Mouse (Mus musculus) forebrain, embryonic 15.5 days (tissue): Measurements from ENCODE around the gene Cetn4. TPM values are rescaled to one million over a fixed set of nuclear protein-coding genes. Genes with fewer than 3 reads are reported as not detected.

ENCODE experiments used
- ATAC-seq: fragments of 200-750 bp; cut with Nextera tagmentation; replicated peaks from 2 replicates; pipeline ENCODE4 v1.8.0; 2017; ENCODE audit warnings: mild to moderate bottlenecking, moderate TSS enrichment, moderate library complexity
- H3K27ac ChIP-seq: fragments of 300-500 bp; sonication (generic); replicated peaks from 2 replicates; pipeline ENCODE4 v1.5.1; 2015; ENCODE audit warnings: mild to moderate bottlenecking, inconsistent platforms
- H3K27me3 ChIP-seq: fragments of 300-500 bp; sonication (generic); 2 replicates; pipeline ENCODE4 v1.6.1; 2015; ENCODE audit warnings: inconsistent platforms
- H3K36me3 ChIP-seq: fragments of 300-500 bp; sonication (generic); 2 replicates; pipeline ENCODE4 v1.6.1; 2015; ENCODE audit warnings: mild to moderate bottlenecking, inconsistent platforms
- H3K4me1 ChIP-seq: fragments of 300-500 bp; sonication (generic); 2 replicates; pipeline ENCODE4 v1.6.1; 2015; ENCODE audit warnings: inconsistent platforms
- H3K4me2 ChIP-seq: fragments of 300-500 bp; sonication (generic); replicated peaks from 2 replicates; pipeline ENCODE4 v1.6.1; 2015; ENCODE audit warnings: mild to moderate bottlenecking, inconsistent platforms
- H3K4me3 ChIP-seq: fragments of 300-500 bp; sonication (generic); 2 replicates; pipeline ENCODE4 v1.5.1; 2015; ENCODE audit warnings: mild to moderate bottlenecking, inconsistent platforms
- H3K9ac ChIP-seq: fragments of 300-500 bp; sonication (generic); replicated peaks from 2 replicates; pipeline ENCODE4 v1.6.1; 2015; ENCODE audit warnings: mild to moderate bottlenecking, inconsistent platforms
- H3K9me3 ChIP-seq: fragments of 300-500 bp; sonication (generic); 2 replicates; pipeline ENCODE4 v1.6.1; 2016; ENCODE audit warnings: inconsistent platforms
- WGBS: fragments of 180-500 bp; shearing (Covaris S2); methylation state at CpG from one replicate; pipeline ENCODE4 v1.1.7; 2015; ENCODE audit warnings: mixed read lengths; 5-methylcytosine and 5-hydroxymethylcytosine counted together
- polyA plus RNA-seq: library from polyadenylated mRNA; unstranded; fragments of >200 nt; fragmentation: Nextera tagmentation; extraction: Ambion mirVana; gene quantifications from 2 replicates; pipeline ENCODE4 v1.2.1, GENCODE M21; 2015

The Cetn4 gene
- polyA plus RNA-seq, 1 experiment from 2014 or later: 2.1 TPM

- Histone ChIP-seq H3K4me2 (no peak overlapping the region), H3K4me1 (no peaks in the 10 kb centered on the region), H3K36me3 (no peaks in the 10 kb centered on the region), H3K27me3 (no peaks in the 10 kb centered on the region), H3K9me3 (no peaks in the 10 kb centered on the region), H3K9ac (no peak overlapping the region), H3K27ac (no peak overlapping the region), H3K4me3 (no peak overlapping the region)
- no peak for ATAC-seq
- 88% methylated on average over 2 of the region's 2 CpGs for WGBS
Observed at GRCm38 (mm10) chr3:37291929-37292328, 20.6 kb downstream of the Cetn4 start.

GRCm38 (mm10) chr3:37290881-37291541 lies 21.5 kb downstream of the Cetn4 start:
- Histone ChIP-seq H3K4me1 (no peaks in the 10 kb centered on the region), H3K4me3 (no peak overlapping the region), H3K9ac (no peak overlapping the region), H3K36me3 (no peaks in the 10 kb centered on the region), H3K4me2 (no peak overlapping the region), H3K9me3 (no peaks in the 10 kb centered on the region), H3K27ac (no peak overlapping the region), H3K27me3 (no peaks in the 10 kb centered on the region)
- 62% methylated on average over 7 of the region's 7 CpGs for WGBS
- 0 out of 2 replicates have a peak, but pooled peaks have one; percentile 38 for ATAC-seq

GRCm38 (mm10) chr3:37289237-37289636 lies 23.3 kb downstream of the Cetn4 start:
- WGBS: 99% methylated on average over 2 of the region's 2 CpGs
- no peak overlapping the region for H3K27ac ChIP-seq
- H3K9ac ChIP-seq: no peak overlapping the region
- ATAC-seq: no peak
- no peaks in the 10 kb centered on the region for H3K9me3 ChIP-seq
- H3K4me2 ChIP-seq: no peak overlapping the region
- H3K4me3 ChIP-seq: no peak overlapping the region
- no peaks in the 10 kb centered on the region for H3K27me3 ChIP-seq
- no peaks in the 10 kb centered on the region for H3K36me3 ChIP-seq
- no peaks in the 10 kb centered on the region for H3K4me1 ChIP-seq

GRCm38 (mm10) chr3:37283234-37283633 lies 29.3 kb downstream of the Cetn4 start:
- Histone ChIP-seq H3K9me3 (no peaks in the 10 kb centered on the region), H3K27me3 (no peaks in the 10 kb centered on the region), H3K36me3 (no peaks in the 10 kb centered on the region), H3K4me3 (no peak overlapping the region), H3K4me1 (0 out of 2 replicates have a peak, but pooled peaks cover 5% of the 10 kb centered on the region), H3K4me2 (no peak overlapping the region), H3K9ac (no peak overlapping the region), H3K27ac (no peak overlapping the region)
- no peak for ATAC-seq
- 85% methylated on average over 4 of the region's 4 CpGs for WGBS

GRCm38 (mm10) chr3:37282299-37282922 lies 30.1 kb downstream of the Cetn4 start:
- no peak overlapping the region for H3K9ac ChIP-seq
- H3K27ac ChIP-seq: no peak overlapping the region
- H3K4me2 ChIP-seq: no peak overlapping the region
- H3K36me3 ChIP-seq: no peaks in the 10 kb centered on the region
- 0 out of 2 replicates have a peak, but pooled peaks cover 5% of the 10 kb centered on the region for H3K4me1 ChIP-seq
- no peak overlapping the region for H3K4me3 ChIP-seq
- 67% methylated on average over 11 of the region's 11 CpGs for WGBS
- H3K27me3 ChIP-seq: no peaks in the 10 kb centered on the region
- no peaks in the 10 kb centered on the region for H3K9me3 ChIP-seq
- no peak; the same call in 1 of the 2 replicates for ATAC-seq

GRCm38 (mm10) chr3:37280871-37281270 lies 31.6 kb downstream of the Cetn4 start:
- H3K27me3 ChIP-seq: no peaks in the 10 kb centered on the region
- no peaks in the 10 kb centered on the region for H3K9me3 ChIP-seq
- no peaks in the 10 kb centered on the region for H3K36me3 ChIP-seq
- no peak overlapping the region for H3K27ac ChIP-seq
- 0 out of 2 replicates have a peak, but pooled peaks cover 5% of the 10 kb centered on the region for H3K4me1 ChIP-seq
- H3K4me3 ChIP-seq: no peak overlapping the region
- ATAC-seq: no peak
- WGBS: 72% methylated on average over 8 of the region's 8 CpGs
- no peak overlapping the region for H3K4me2 ChIP-seq
- no peak overlapping the region for H3K9ac ChIP-seq

- no peak for ATAC-seq
- H3K4me2 ChIP-seq: no peak overlapping the region
- H3K27me3 ChIP-seq: no peaks in the 10 kb centered on the region
- H3K9ac ChIP-seq: no peak overlapping the region
- 97% methylated on average over 1 of the region's 1 CpGs for WGBS
- no peak overlapping the region for H3K27ac ChIP-seq
- 0 out of 2 replicates have a peak, but pooled peaks cover 5% of the 10 kb centered on the region for H3K4me1 ChIP-seq
- no peaks in the 10 kb centered on the region for H3K36me3 ChIP-seq
- H3K9me3 ChIP-seq: no peaks in the 10 kb centered on the region
- no peak overlapping the region for H3K4me3 ChIP-seq
Observed at GRCm38 (mm10) chr3:37280221-37280620, 32.3 kb downstream of the Cetn4 start.

- H3K27ac ChIP-seq: no peak overlapping the region
- 78% methylated on average over 6 of the region's 6 CpGs for WGBS
- no peaks in the 10 kb centered on the region for H3K9me3 ChIP-seq
- no peaks in the 10 kb centered on the region for H3K27me3 ChIP-seq
- H3K9ac ChIP-seq: no peak overlapping the region
- no peaks in the 10 kb centered on the region for H3K36me3 ChIP-seq
- H3K4me2 ChIP-seq: no peak overlapping the region
- H3K4me1 ChIP-seq: no peaks in the 10 kb centered on the region
- no peak for ATAC-seq
- no peak overlapping the region for H3K4me3 ChIP-seq
Observed at GRCm38 (mm10) chr3:37274661-37275060, 37.8 kb downstream of the Cetn4 start.

GRCm38 (mm10) chr3:37273092-37273491 lies 39.4 kb downstream of the Cetn4 start:
- Histone ChIP-seq H3K4me3 (no peak overlapping the region), H3K27me3 (no peaks in the 10 kb centered on the region), H3K9me3 (no peaks in the 10 kb centered on the region), H3K36me3 (no peaks in the 10 kb centered on the region), H3K9ac (no peak overlapping the region), H3K4me2 (no peak overlapping the region), H3K4me1 (no peaks in the 10 kb centered on the region), H3K27ac (no peak overlapping the region)
- ATAC-seq: no peak
- WGBS: 87% methylated on average over 7 of the region's 7 CpGs

GRCm38 (mm10) chr3:37271209-37271608 lies 41.3 kb downstream of the Cetn4 start:
- Histone ChIP-seq H3K36me3 (no peaks in the 10 kb centered on the region), H3K27ac (no peak overlapping the region), H3K27me3 (no peaks in the 10 kb centered on the region), H3K9ac (no peak overlapping the region), H3K9me3 (no peaks in the 10 kb centered on the region), H3K4me1 (no peaks in the 10 kb centered on the region), H3K4me2 (no peak overlapping the region), H3K4me3 (no peak overlapping the region)
- ATAC-seq: no peak
- 4% methylated on average over 1 of the region's 1 CpGs for WGBS

- Histone ChIP-seq H3K4me2 (no peak overlapping the region), H3K36me3 (no peaks in the 10 kb centered on the region), H3K9ac (no peak overlapping the region), H3K4me3 (no peak overlapping the region), H3K27me3 (no peaks in the 10 kb centered on the region), H3K4me1 (no peaks in the 10 kb centered on the region), H3K9me3 (no peaks in the 10 kb centered on the region), H3K27ac (no peak overlapping the region)
- WGBS: 80% methylated on average over 4 of the region's 4 CpGs
- ATAC-seq: no peak
Observed at GRCm38 (mm10) chr3:37269926-37270325, 42.6 kb downstream of the Cetn4 start.

- Histone ChIP-seq H3K4me1 (no peaks in the 10 kb centered on the region), H3K4me2 (no peak overlapping the region), H3K9ac (no peak overlapping the region), H3K27ac (no peak overlapping the region), H3K36me3 (no peaks in the 10 kb centered on the region), H3K27me3 (no peaks in the 10 kb centered on the region), H3K4me3 (no peak overlapping the region), H3K9me3 (no peaks in the 10 kb centered on the region)
- 77% methylated on average over 11 of the region's 11 CpGs for WGBS
- no peak for ATAC-seq
Observed at GRCm38 (mm10) chr3:37268338-37268737, 44.2 kb downstream of the Cetn4 start.
